In the genomic region with DNA sequence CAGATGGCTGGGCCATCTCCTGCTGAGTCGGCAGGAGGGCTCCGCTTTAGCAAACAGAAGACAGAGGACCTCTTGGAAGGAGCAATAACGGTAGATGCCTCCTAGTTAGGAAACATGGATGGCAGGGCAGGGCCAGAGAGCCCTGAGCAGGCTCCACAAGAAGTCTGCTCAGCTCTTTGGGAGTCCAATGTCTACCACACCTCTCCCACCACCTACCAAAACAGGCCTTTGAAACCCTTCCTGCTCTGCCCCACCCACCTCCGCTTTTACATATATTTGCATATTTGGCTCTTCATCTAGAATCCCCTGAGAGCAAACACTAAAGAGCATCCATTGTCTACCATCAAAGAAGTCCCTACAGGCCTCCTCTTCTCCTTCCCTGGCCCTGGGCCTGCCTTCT, we compare ENCODE assay signal across 7 mouse cellular contexts.
"Had no signal": no experiment of that assay in that cellular context is flagged by ENCODE, and none has a peak within 500 bp of the region (broad histone marks: within the 10 kb centered on the region; RNA-seq: fewer than 3 reads in every experiment).

No protein-coding gene starts in this region.

- DNase-seq: layer of hippocampus, postnatal 36 days; liver, embryonic 13.5 days; lung, adult 2 months; lung, postnatal 14 days; midbrain, embryonic 14.5 days; right cerebral cortex, adult 18-20 months; thymus, postnatal 25 days had no signal
